Mouse (Mus musculus): ENCODE results near the gene 4930402F06Rik.

Gene 4930402F06Rik

GRCm38 (mm10) chr2:35417231-35417630, 20.3 kb upstream of the 4930402F06Rik start:
- no peak for DNase-seq (ENCODE audit: low spot score)

- no peak for DNase-seq (ENCODE audit: low spot score)
Measured at GRCm38 (mm10) chr2:35416473-35416872, 19.5 kb upstream of the 4930402F06Rik start.

GRCm38 (mm10) chr2:35412810-35413209, 15.8 kb upstream of the 4930402F06Rik start:
- DNase-seq (ENCODE audit: low spot score), result no peak

DNA sequence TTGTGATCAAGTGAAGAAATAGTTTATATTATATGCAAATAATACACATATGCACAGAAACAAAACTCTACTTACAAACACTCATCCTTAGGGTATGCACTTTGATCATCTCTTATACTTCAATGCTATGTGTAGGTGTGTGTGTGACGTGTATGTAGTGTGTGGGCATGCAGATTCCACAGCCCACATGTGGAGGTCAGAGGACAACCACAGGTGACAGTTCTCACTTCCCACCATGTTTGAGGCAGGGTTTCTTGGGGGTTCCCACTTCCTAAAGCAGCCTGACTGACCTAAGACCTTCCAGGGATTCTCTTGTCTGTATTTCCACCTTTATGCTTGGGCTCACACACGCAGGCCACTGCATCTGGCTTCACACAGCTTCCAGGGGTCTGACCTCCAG, 15.3 kb upstream of the 4930402F06Rik start:
- no peak for DNase-seq (ENCODE audit: low spot score)

DNA sequence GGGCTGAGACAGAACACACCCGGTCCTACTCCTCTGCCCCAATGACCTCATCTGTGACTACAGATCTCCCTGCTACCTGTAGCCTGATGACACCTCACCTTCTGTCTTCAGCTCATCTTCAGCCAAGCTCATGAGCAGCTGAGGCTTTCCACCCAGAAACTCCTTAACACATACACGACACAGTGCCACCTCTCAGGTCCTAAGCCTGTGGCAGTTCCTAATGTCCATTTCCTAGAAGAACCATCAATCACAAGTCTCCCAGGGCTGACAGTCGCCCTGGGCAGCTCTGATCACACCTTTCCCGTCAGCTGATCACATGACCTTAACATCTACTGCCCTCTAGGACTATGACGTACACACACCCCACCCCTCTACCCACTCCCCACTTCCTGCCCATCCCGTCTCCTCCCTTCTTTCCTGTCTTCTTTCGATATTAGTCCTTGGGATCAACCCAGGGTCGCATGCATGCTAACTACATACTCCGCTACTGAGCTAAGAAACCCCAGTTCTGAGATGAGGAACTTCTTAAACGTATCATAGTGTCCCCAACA, 14.7 kb upstream of the 4930402F06Rik start:
- no peak for DNase-seq (ENCODE audit: low spot score)

DNA sequence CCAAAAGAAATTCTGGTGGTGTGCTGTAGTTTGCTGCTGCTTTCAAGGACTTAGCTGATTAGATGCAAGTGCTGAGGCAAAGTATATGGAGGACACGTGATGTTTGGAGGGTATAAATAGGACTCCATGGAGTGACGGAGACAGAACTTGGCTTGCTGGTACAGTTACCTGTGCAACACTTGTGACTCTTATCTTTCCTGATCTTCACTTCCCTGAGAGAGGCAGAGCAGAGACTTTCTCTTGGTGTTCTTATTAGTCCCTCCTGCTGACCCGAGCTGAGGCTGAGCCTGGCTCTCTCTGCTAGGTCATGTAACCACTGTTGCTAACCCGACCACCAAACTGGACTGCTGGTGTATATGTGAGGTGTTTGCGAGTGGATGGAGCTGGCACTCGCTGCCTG, 12.5 kb upstream of the 4930402F06Rik start:
- no peak for DNase-seq (ENCODE audit: low spot score)

- no peak for DNase-seq (ENCODE audit: low spot score)
Measured at GRCm38 (mm10) chr2:35408409-35409110, 11.6 kb upstream of the 4930402F06Rik start.

DNA sequence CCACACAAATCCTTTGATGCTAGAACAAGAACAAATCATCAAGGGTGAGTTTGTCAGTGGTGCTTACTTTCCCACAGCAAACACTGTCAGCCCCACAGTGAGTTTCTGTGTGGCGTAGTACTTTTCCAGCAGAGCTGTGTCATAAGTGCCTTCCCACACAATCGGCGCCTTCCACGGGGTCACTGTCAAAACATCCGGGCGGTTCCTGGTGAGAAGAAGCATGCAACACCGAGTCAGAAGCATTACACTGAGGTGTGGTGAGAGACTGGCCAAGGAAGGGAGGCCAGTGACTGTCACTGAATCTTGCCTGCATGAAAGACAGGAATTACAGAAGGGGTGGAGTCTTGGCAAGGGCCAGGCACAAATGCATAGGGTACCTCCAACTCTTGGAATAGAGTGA, 10.9 kb upstream of the 4930402F06Rik start:
- DNase-seq (ENCODE audit: low spot score), result no peak

- no peak for DNase-seq (ENCODE audit: low spot score)
Measured at GRCm38 (mm10) chr2:35407266-35407665, 10.3 kb upstream of the 4930402F06Rik start.

DNA sequence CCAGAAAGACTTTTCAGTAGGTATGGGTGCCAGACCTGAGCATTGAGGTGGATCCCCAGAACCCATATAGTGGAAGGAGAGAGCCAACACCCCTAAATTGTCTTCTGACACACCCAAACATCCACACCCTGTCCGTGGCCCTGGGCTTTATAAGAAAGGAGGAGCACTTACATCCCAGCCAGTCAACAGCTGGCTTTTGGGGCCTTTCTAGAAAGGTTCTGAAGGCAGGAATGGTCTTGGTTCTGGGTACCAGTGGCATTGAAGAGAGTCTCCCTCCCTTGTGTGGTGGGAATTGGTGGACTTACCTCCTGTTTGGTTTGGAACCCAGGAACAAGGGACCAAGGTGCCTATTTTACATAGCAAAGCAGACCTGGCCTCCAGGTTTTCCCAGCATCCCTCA, 9.6 kb upstream of the 4930402F06Rik start:
- DNase-seq (ENCODE audit: low spot score), result no peak

GRCm38 (mm10) chr2:35402391-35402790, 5.4 kb upstream of the 4930402F06Rik start:
- DNase-seq (ENCODE audit: low spot score), result no peak

DNA sequence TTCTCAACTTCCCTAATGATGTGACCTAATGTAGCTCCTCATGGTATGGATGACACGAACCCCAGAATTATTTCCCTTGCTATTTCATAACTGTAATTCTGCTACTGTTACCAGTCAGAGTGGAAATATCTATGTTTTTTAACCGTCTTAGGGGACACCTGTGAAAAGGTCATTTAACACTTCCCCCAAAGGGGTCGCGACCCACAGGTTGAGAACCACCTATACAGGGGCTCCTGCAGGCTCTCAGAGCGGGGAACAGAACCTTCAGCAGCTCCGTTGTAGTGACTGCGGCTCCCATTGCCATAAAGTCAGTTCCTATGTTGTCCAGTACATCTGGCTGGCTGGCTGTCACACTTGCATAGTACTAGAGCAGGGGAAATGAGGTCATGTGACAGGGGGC, 3.8 kb upstream of the 4930402F06Rik start:
- no peak for DNase-seq (ENCODE audit: low spot score)

DNA sequence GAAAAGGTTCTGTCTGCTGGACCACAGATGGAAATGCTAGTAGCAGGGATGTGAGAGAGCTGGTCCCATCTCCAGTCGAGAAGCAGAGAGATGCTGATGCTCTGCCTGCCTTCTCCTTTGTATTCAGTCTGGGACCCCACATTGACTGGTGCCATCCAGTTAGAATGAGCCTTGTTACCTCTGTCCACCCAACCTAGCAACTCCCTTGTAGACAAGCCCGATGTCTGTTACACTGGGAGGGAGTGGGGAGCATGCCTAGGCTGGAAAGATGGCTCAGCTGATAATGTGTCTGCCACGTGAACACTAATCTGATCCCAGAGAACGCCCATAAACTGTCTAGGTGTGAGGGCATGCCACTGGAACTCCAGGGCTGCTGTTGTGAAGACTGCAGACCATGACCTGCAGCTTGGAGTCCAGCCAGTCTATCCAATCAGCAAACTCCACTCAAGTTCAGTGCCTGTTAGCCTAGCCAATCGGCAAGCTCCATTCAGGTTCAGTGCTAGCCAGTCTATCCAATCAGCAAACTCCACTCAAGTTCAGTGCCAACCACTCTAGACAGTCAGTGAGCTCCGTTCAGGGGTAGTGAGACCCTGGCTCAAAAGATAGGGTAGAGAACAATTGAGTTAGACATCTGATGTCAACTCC, 1.3 kb upstream of the 4930402F06Rik start:
- DNase-seq (ENCODE audit: low spot score), result no peak

- DNase-seq (ENCODE audit: low spot score), result peak; percentile 66
Measured at GRCm38 (mm10) chr2:35397590-35398173, 707 bp upstream of the 4930402F06Rik start.

- DNase-seq (ENCODE audit: low spot score), result no peak
Measured at GRCm38 (mm10) chr2:35385441-35385871, 11.5 kb downstream of the 4930402F06Rik start.

DNA sequence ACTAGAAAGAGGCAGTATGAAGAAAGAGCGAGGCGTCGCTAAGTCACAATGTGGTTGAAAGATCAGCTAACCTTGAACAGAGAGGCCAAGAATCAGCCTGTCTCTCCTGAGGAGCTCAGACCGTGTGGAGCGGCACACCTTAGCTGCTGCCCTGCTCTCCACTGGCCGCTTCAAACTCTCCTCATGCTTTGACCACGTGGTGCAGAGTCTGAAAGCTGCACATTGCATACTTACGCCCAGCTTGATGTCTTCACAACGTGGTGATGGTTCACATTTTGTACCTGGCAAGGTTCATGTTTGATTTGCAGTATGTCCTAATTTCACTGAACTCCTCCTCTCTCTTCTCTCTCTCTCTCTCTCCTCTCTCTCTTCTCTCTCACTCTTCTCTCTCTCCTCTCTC, 17.7 kb downstream of the 4930402F06Rik start:
- DNase-seq (ENCODE audit: low spot score), result no peak

GRCm38 (mm10) chr2:35377600-35377999, 19.4 kb downstream of the 4930402F06Rik start:
- DNase-seq (ENCODE audit: low spot score), result no peak

DNA sequence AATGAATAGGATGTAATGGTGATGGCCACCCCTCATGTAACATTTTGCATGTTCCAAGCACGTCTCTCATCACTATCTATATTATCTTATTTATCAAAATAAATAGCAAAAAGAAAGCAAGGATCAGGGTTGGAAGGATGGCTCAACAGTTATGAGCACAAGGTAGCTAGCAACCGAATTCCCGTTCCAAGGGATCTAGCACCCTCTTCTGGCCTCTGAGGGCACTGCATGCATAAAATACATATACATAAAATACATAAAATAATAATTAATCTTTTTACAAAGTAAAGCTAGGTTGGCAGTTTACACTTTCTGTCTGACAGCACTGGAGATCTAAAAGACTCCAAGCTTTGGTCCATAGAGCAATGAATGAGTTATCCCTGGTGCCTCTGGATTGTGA, 24.0 kb downstream of the 4930402F06Rik start:
- DNase-seq (ENCODE audit: low spot score), result peak; percentile 30

DNA sequence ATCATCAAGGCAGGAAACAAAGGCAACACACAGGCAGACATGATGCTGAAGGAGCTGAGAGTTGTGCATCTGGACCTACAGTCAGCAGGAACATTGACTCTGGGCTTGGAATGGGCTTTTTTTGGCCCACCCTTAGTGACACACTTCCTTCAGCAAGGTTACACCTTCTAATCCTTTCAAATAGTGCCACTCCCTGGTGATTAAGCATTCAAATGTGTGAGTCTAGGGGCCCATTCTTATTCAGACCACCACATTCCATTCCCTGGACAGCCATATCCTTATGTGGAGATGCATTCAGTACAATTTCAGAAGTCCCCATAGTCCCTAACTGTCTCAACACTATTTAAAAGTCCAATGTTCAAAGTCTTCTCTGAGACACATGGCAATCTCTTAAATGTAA, 26.3 kb downstream of the 4930402F06Rik start:
- no peak for DNase-seq (ENCODE audit: low spot score)

DNA sequence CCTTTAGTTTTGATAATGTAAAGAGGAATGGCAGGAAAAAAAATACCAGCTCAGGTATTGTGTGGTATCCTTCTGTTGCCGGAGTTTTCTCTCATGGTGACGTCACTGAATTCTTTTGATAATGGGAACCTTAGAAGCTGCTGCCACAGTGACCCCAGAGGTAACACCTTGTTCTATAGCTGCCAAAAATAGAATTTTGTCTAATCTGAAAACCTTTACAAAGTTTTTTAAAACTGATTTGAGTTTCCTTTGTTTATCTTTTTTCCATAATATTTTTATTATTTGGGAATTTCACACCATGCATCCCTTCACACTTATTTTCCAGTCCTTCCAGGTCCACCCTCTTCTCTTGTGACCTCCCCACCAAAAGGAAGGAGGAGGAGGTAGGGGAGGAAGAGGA, 29.3 kb downstream of the 4930402F06Rik start, which contains the start of gene 4930568D16Rik:
4930568D16Rik (minus strand) TSS at position 101 of the 400 bp plus-strand sequence.
- no peak for DNase-seq (ENCODE audit: low spot score)

- no peak for DNase-seq (ENCODE audit: low spot score)
Measured at GRCm38 (mm10) chr2:35349184-35349583, 47.8 kb downstream of the 4930402F06Rik start.

- DNase-seq (ENCODE audit: low spot score), result no peak
Measured at GRCm38 (mm10) chr2:35345984-35346383, 51.0 kb downstream of the 4930402F06Rik start.

DNA sequence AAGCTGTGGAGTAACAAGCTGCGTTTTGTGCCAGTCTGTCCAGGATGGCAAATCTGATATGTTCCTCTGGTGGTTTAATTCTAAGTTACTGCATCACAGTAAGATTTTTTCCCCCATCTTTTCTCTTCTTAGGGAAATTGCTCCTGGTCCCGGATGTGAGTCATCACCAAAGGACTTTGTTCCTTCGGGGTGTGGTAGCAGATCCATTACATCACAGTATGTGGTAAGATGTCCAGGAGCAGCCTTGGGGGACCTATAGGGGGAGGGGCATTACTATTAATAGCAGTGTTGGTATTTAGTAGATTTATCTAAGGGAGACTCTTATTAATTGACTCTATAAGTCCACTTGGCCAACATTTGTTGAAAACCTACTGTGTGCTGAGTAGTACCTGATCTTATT, 54.4 kb downstream of the 4930402F06Rik start:
- DNase-seq (ENCODE audit: low spot score), result no peak
